Mouse (Mus musculus): Measurements from ENCODE around the gene Col4a3bp. TPM values are rescaled to one million over a fixed set of nuclear protein-coding genes. Genes with fewer than 3 reads are reported as not detected.
"Not testable (repeated sequence)": the region's sequence is repeated elsewhere in the genome, so short reads cannot be mapped to it uniquely, and the experiment has no call there.

Gene Col4a3bp
- total RNA-seq, 2 experiments from 2014 or later: 61.4 to 61.8 TPM

- no peak for DNase-seq (ENCODE audit: extremely low spot score in 1 of 2, low spot score in 1 of 2)
Measured at GRCm38 (mm10) chr13:96630396-96630795, 88.0 kb downstream of the Col4a3bp start.

- no peak for DNase-seq (ENCODE audit: extremely low spot score in 1 of 2, low spot score in 1 of 2)
Measured at GRCm38 (mm10) chr13:96644168-96644567, 101.8 kb downstream of the Col4a3bp start.

- no peak for DNase-seq (ENCODE audit: extremely low spot score in 1 of 2, low spot score in 1 of 2)
Measured at GRCm38 (mm10) chr13:96645822-96646221, 103.4 kb downstream of the Col4a3bp start.

GRCm38 (mm10) chr13:96653041-96653440, 110.6 kb downstream of the Col4a3bp start:
- DNase-seq (ENCODE audit: extremely low spot score in 1 of 2, low spot score in 1 of 2): no peak

- no peak for DNase-seq (ENCODE audit: extremely low spot score in 1 of 2, low spot score in 1 of 2)
Measured at GRCm38 (mm10) chr13:96656673-96657072, 114.3 kb downstream of the Col4a3bp start.

- no peak for DNase-seq (ENCODE audit: extremely low spot score in 1 of 2, low spot score in 1 of 2)
Measured at GRCm38 (mm10) chr13:96658936-96659335, 116.5 kb downstream of the Col4a3bp start.

- no peak for DNase-seq (ENCODE audit: extremely low spot score in 1 of 2, low spot score in 1 of 2)
Measured at GRCm38 (mm10) chr13:96660095-96660860, 117.9 kb downstream of the Col4a3bp start.

GRCm38 (mm10) chr13:96663120-96663519, 120.7 kb downstream of the Col4a3bp start:
- DNase-seq (ENCODE audit: extremely low spot score in 1 of 2, low spot score in 1 of 2): not testable (repeated sequence)

GRCm38 (mm10) chr13:96664419-96664974, 122.1 kb downstream of the Col4a3bp start:
- DNase-seq (ENCODE audit: extremely low spot score in 1 of 2, low spot score in 1 of 2): no peak

- DNase-seq (ENCODE audit: extremely low spot score in 1 of 2, low spot score in 1 of 2): no peak
Measured at GRCm38 (mm10) chr13:96670019-96670405, 127.6 kb downstream of the Col4a3bp start.

GRCm38 (mm10) chr13:96670406-96671077, 128.1 kb downstream of the Col4a3bp start, which contains the start of gene Hmgcr:
Hmgcr (minus strand) TSS chr13:96670936.
- peak; percentile 93 to 96 for DNase-seq (ENCODE audit: extremely low spot score in 1 of 2, low spot score in 1 of 2)

GRCm38 (mm10) chr13:96671078-96671905, 128.9 kb downstream of the Col4a3bp start:
- DNase-seq (ENCODE audit: extremely low spot score in 1 of 2, low spot score in 1 of 2): no peak

GRCm38 (mm10) chr13:96671906-96672234, 129.5 kb downstream of the Col4a3bp start:
- no peak for DNase-seq (ENCODE audit: extremely low spot score in 1 of 2, low spot score in 1 of 2)

GRCm38 (mm10) chr13:96672276-96672675, 129.9 kb downstream of the Col4a3bp start:
- no peak for DNase-seq (ENCODE audit: extremely low spot score in 1 of 2, low spot score in 1 of 2)

- no peak for DNase-seq (ENCODE audit: extremely low spot score in 1 of 2, low spot score in 1 of 2)
Measured at GRCm38 (mm10) chr13:96673817-96674216, 131.4 kb downstream of the Col4a3bp start.

- DNase-seq (ENCODE audit: extremely low spot score in 1 of 2, low spot score in 1 of 2): no peak
Measured at GRCm38 (mm10) chr13:96675756-96676155, 133.3 kb downstream of the Col4a3bp start.

GRCm38 (mm10) chr13:96677071-96677470, 134.7 kb downstream of the Col4a3bp start:
- no peak for DNase-seq (ENCODE audit: extremely low spot score in 1 of 2, low spot score in 1 of 2)

- DNase-seq (ENCODE audit: extremely low spot score in 1 of 2, low spot score in 1 of 2): no peak
Measured at GRCm38 (mm10) chr13:96678616-96679015, 136.2 kb downstream of the Col4a3bp start.

- DNase-seq (ENCODE audit: extremely low spot score in 1 of 2, low spot score in 1 of 2): no peak
Measured at GRCm38 (mm10) chr13:96680163-96681087, 138.0 kb downstream of the Col4a3bp start.

All from layer of hippocampus, postnatal 25 days (tissue).